Mouse (Mus musculus) midbrain, embryonic 12.5 days (tissue): Measurements from ENCODE around the gene Sema4b. TPM values are rescaled to one million over a fixed set of nuclear protein-coding genes. Genes with fewer than 3 reads are reported as not detected.

Experiments
- ATAC-seq: fragments of 200-750 bp; cut with Nextera tagmentation; 2 replicates; pipeline ENCODE4 v1.8.0; 2017; ENCODE audit warnings: low read depth, moderate TSS enrichment, moderate library complexity; ENCODE audit not compliant: low FRiP score
- H3K27ac ChIP-seq: fragments of 300-500 bp; sonication (generic); replicated peaks from 2 replicates; pipeline ENCODE4 v1.5.1; 2016; ENCODE audit warnings: mild to moderate bottlenecking
- H3K27me3 ChIP-seq: fragments of 300-500 bp; sonication (generic); 2 replicates; pipeline ENCODE4 v1.6.1; 2016; ENCODE audit warnings: mild to moderate bottlenecking
- H3K36me3 ChIP-seq: fragments of 300-500 bp; sonication (generic); 2 replicates; pipeline ENCODE4 v1.6.1; 2016
- H3K4me1 ChIP-seq: fragments of 300-500 bp; sonication (generic); 2 replicates; pipeline ENCODE4 v1.6.1; 2016
- H3K4me2 ChIP-seq: fragments of 300-500 bp; sonication (generic); replicated peaks from 2 replicates; pipeline ENCODE4 v1.6.1; 2016; ENCODE audit warnings: mild to moderate bottlenecking, moderate library complexity
- H3K4me3 ChIP-seq: fragments of 300-500 bp; sonication (generic); 2 replicates; pipeline ENCODE4 v1.5.1; 2016; ENCODE audit warnings: mild to moderate bottlenecking
- H3K9ac ChIP-seq: fragments of 300-500 bp; sonication (generic); replicated peaks from 2 replicates; pipeline ENCODE4 v1.6.1; 2016; ENCODE audit warnings: mild to moderate bottlenecking, moderate library complexity
- H3K9me3 ChIP-seq: fragments of 300-500 bp; sonication (generic); 2 replicates; pipeline ENCODE4 v1.6.1; 2016; ENCODE audit warnings: mild to moderate bottlenecking
- WGBS: fragments of 180-500 bp; shearing (Covaris S2); methylation state at CpG from one replicate; pipeline ENCODE4 v1.1.7; 2016; 5-methylcytosine and 5-hydroxymethylcytosine counted together
- polyA plus RNA-seq: library from polyadenylated mRNA; unstranded; fragments of >200 nt; fragmentation: Nextera tagmentation; extraction: Ambion mirVana; gene quantifications from 2 replicates; pipeline ENCODE4 v1.2.1, GENCODE M21; 2016

The Sema4b gene
- polyA plus RNA-seq, 1 experiment from 2014 or later = 17.7 TPM

DNA sequence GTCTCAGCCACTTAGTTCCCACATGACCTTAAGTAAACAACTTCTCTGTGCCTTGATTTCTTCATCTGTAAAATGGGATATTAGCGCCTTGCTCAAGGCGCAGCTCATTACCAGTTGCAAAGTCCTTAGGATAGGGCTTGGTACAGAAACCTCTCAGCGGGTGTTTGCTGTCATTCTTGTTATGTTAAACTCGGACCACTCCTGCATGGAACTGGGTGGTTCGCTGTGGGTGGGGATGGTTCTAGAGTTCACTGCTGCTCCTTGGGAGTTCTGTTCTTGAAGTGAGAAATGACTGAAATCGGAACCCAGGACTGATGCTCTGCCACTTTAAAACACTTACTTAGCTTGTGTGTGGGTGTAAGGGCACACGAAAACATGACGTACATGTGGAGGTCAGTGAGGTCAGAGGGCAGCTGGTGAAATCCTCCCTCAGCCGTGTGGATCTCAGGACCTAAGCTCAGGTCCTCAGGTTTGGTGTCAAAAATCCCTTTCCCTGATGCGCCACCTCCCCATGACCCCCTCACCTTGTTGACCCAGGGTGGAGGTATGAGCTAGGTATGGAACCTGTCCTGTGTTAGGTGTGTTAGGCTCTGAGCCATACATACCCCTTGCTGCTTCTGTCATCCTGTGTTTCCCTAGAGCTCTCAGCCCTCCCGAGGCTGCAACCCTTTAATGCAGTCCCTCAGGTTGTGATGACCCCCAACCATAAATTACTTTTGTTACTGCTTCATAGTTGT is 13.4 kb downstream of the Sema4b start:
- peak overlapping the region; percentile 80 for H3K4me2 ChIP-seq
- no peaks in the 10 kb centered on the region for H3K36me3 ChIP-seq
- no peak overlapping the region for H3K9ac ChIP-seq
- no peak for ATAC-seq
- H3K9me3 ChIP-seq = no peaks in the 10 kb centered on the region
- peaks cover 71% of the 10 kb centered on the region for H3K4me1 ChIP-seq
- WGBS = 76% methylated on average over 11 of the region's 11 CpGs
- peak overlapping the region; percentile 67; the same call in 1 of the 2 replicates for H3K4me3 ChIP-seq
- H3K27ac ChIP-seq = no peak overlapping the region; the same call in 1 of the 2 replicates
- peaks cover 3% of the 10 kb centered on the region; the same call in 1 of the 2 replicates for H3K27me3 ChIP-seq

DNA sequence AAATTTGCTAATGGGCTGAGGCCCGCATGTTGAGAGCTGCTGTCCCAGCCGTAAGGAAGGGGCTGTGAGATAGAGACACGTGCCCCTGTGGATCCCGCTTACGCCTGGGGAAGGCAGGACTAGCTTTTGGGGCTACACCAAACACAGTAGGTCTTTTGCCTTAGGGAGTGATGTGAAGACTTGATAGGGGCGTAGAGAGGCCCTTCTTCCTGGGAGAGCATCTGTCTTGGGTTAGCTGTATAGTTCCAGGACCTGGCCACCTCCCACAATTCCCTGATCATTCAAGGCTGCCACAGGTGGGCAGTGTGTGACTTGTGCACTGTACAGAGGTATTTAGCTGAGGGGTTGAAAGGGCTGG is 13.9 kb downstream of the Sema4b start:
- Histone ChIP-seq H3K4me2 (peak overlapping the region; percentile 28; the same call in 1 of the 2 replicates), H3K27me3 (peaks cover 3% of the 10 kb centered on the region; the same call in 1 of the 2 replicates), H3K27ac (no peak overlapping the region), H3K9me3 (no peaks in the 10 kb centered on the region), H3K9ac (no peak overlapping the region), H3K4me3 (no peak overlapping the region), H3K4me1 (peaks cover 69% of the 10 kb centered on the region), H3K36me3 (no peaks in the 10 kb centered on the region)
- no peak for ATAC-seq
- 86% methylated on average over 6 of the region's 6 CpGs for whole genome bisulfite sequencing

DNA sequence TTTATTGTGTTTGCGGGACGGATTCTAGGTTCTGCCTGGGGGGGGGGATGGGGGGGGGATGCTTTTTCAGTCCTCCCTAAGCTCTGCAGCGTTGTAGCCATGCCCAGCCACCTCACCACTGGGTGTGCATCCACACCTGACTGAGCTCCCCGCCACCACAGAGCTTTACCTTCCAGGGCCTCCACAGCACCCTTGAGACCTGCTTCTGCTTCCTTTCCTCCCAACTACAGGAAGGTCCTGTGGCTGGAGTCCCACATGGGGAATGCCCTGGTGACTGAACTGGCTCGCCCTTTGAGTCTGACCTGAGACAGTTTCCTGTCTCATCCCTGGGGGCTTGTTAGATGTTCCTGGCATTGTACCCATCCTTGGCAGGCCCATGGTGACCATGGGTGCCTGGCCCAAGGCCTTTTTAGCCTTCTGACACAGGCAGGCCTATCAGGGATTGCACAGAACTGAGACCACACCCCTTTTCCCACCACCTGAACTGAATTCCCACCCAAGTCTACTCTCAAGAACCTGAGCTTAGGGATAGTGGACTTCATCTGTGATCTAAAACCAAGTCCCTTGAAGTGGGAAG is 14.4 kb downstream of the Sema4b start:
- WGBS = 90% methylated on average over 5 of the region's 5 CpGs
- Histone ChIP-seq H3K27ac (no peak overlapping the region), H3K36me3 (no peaks in the 10 kb centered on the region), H3K4me1 (peaks cover 72% of the 10 kb centered on the region), H3K4me3 (no peak overlapping the region), H3K4me2 (no peak overlapping the region), H3K9me3 (no peaks in the 10 kb centered on the region), H3K9ac (no peak overlapping the region), H3K27me3 (peaks cover 3% of the 10 kb centered on the region; the same call in 1 of the 2 replicates)
- no peak for ATAC-seq

DNA sequence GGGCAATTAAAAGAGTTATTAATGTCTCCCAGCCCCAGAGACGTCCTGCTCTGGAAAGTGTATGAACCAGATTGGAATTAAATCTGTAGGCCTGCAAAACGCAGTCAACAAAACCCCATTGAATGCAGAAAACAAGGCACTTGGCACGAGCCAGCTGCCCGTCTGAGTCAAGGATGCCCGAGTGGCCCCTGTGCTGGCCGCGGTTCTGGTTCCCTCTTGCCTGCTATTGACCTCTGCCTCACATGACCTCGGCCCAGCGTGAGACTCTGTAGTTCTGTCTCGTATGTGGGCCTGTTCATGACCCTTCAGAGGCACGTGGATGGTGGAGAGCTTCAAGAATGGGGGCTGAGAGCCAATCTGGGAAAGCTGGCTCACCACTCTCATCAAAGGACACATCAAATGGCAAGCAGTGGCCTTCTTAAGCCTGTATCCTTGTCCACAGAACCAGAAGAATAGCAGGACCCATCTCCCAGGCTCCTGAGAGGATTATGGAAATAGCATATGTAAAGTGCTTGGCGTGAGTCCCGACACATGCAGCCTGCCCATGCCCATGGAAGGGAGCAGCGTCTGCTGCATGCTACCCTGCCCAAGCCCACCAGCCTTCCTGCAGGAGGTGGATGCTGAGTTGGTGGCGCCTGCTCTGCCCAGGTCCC is 15.4 kb downstream of the Sema4b start:
- Histone ChIP-seq H3K9ac (no peak overlapping the region), H3K27ac (peak overlapping the region; percentile 46; the same call in 1 of the 2 replicates), H3K4me2 (no peak overlapping the region), H3K36me3 (no peaks in the 10 kb centered on the region), H3K9me3 (no peaks in the 10 kb centered on the region), H3K4me3 (no peak overlapping the region), H3K27me3 (peaks cover 3% of the 10 kb centered on the region; the same call in 1 of the 2 replicates), H3K4me1 (peaks cover 71% of the 10 kb centered on the region)
- WGBS = 65% methylated on average over 15 of the region's 15 CpGs
- ATAC-seq = no peak

DNA sequence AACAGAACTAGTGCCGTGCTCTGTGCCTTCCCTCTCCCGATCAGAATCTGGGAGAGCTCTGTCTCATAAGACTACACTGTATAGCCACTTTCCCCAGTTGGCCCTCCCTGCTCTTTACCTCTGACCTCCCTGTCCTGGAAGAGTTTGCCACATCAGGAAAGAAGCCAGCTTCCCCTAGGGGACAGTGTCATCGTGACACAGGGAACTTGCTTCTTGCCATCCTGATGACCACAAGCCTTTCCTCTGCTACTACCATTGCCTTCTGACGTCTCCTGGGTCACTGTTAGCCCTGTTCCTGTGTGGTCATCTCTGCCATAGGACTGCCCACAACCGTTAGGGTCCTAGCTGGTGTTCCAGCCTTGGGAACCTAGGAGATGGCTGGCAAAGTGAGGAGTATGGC is 16.3 kb downstream of the Sema4b start:
- Histone ChIP-seq H3K36me3 (no peaks in the 10 kb centered on the region), H3K4me2 (no peak overlapping the region), H3K27ac (peak overlapping the region; percentile 72), H3K9ac (0 out of 2 replicates have a peak overlapping the region, but pooled peaks have one; percentile 15), H3K4me1 (peaks cover 64% of the 10 kb centered on the region), H3K9me3 (no peaks in the 10 kb centered on the region), H3K4me3 (no peak overlapping the region), H3K27me3 (peaks cover 3% of the 10 kb centered on the region; the same call in 1 of the 2 replicates)
- no peak for ATAC-seq
- 81% methylated on average over 5 of the region's 5 CpGs for WGBS

DNA sequence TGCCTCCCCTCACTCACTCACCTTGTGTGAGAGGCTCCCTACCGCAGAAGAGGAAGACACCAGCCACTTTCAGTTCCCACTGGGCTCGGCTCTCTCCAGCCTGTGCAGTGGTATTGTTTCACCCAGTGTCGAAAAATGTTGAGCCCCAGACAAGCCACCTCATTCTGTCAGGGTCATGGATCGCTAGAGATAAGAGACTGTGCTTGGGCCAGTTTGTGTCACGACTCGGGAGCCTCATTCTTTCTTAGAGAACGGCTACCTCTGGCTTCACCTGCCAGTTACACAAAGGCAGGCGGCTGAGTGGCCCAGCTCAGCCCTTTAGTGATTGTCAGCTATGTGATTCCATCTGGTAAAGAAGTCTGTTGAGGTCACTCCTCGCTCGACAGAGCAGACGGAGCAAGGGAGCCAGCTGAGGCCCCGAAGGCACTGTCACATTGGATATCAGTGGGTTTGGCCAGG is 17.0 kb downstream of the Sema4b start:
- Histone ChIP-seq H3K9me3 (no peaks in the 10 kb centered on the region), H3K27me3 (peaks cover 3% of the 10 kb centered on the region; the same call in 1 of the 2 replicates), H3K4me1 (peaks cover 70% of the 10 kb centered on the region), H3K4me2 (0 out of 2 replicates have a peak overlapping the region, but pooled peaks have one; percentile 9), H3K27ac (peak overlapping the region; percentile 72), H3K9ac (peak overlapping the region; percentile 31; the same call in 1 of the 2 replicates), H3K4me3 (no peak overlapping the region), H3K36me3 (no peaks in the 10 kb centered on the region)
- WGBS = 45% methylated on average over 12 of the region's 12 CpGs
- no peak for ATAC-seq

DNA sequence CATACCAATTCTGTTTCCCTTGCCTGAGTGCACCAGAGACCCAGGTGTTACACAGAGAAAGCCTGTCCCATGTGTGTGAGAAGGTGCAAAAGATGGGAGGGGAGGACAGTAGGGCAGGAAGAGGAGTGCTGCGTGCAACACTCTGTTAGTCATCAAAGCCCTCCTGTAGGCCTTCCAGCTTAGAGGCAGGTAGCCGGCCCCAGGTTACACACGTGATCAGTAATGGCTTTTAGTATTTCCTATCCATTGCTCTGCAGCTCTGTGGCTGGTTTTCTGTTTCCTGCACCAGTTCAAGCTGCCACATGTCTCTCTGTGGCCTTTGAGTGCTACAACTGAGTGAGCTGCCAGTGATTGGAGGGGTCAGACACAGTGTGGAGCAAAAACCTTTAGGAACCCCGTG is 17.7 kb downstream of the Sema4b start:
- Histone ChIP-seq H3K36me3 (no peaks in the 10 kb centered on the region), H3K4me3 (no peak overlapping the region), H3K27me3 (peaks cover 3% of the 10 kb centered on the region; the same call in 1 of the 2 replicates), H3K9me3 (no peaks in the 10 kb centered on the region), H3K4me1 (peaks cover 69% of the 10 kb centered on the region), H3K9ac (no peak overlapping the region; the same call in 1 of the 2 replicates), H3K4me2 (no peak overlapping the region), H3K27ac (peak overlapping the region; percentile 72)
- ATAC-seq = no peak
- 87% methylated on average over 4 of the region's 4 CpGs for WGBS

DNA sequence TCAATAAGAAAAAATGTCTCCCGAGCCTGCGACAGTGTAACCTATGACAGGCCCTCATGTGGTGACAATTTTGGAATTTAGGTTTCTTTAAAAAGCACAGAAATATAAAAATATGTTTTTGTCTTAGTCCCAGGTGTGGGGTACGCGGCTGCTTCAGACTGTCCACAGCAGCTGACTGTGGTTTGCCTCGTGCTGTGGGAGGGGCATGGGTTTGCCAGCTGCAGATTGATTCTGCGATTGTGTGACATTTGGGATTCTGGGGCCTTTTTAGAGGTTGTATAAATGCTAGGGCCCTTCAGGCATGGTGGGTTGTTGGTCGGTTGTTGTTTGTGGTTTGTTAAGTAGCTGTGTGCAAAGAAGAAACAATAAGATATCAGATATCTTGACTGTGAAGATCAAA is 18.3 kb downstream of the Sema4b start:
- WGBS = 87% methylated on average over 7 of the region's 7 CpGs

DNA sequence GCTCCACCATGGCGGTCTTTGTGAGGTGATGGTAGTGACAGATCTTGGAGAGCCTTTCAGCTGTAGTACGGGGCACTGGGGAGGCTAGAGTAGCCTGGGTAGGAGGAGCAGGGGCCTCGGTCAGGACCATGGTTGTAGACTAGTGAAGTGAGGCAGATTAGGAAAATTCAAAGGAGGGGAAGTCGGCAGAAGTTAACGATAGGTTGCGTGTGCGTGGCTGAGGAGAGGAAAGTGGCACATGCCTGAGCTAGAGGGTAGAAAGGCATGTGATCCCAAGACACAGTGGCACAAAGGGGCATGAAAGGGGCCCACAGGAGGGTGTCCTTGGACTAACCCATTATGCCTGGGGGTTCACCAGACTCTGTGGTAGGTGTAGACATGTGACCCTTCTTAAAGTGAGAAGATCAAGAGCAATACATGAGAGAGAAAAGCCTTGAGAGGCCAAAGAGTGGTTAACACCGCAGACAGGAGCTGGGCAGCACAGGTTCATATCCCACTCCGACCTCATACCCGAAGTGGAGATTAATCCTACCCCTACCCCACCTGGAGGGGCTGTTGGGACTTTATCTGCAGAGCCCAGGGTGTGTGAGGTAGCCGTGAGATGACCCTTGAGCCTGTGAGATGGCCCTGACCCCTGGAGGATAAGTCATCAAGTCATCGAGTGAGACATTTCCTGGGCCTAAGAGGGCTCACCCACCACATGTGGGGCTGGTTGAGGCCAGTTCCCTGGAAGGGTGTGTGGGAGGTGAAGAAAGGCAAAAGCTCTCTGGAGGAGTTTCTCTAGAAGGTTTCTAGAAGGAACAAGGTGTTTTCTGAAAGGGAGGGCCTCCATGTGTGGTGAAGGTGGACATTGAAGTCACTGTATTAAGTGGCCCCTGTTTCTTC is 19.3 kb downstream of the Sema4b start:
- Histone ChIP-seq H3K27ac (no peak overlapping the region), H3K36me3 (no peaks in the 10 kb centered on the region), H3K4me1 (peaks cover 59% of the 10 kb centered on the region), H3K9ac (no peak overlapping the region), H3K4me3 (no peak overlapping the region), H3K9me3 (no peaks in the 10 kb centered on the region), H3K27me3 (0 out of 2 replicates have a peak, but pooled peaks cover 2% of the 10 kb centered on the region), H3K4me2 (no peak overlapping the region)
- WGBS = 84% methylated on average over 12 of the region's 12 CpGs
- ATAC-seq = no peak

More for the DNA sequence above, 18.3 kb downstream of the Sema4b start:
- peaks cover 3% of the 10 kb centered on the region; the same call in 1 of the 2 replicates for H3K27me3 ChIP-seq
- no peak overlapping the region for H3K9ac ChIP-seq
- no peak overlapping the region for H3K4me2 ChIP-seq
- no peaks in the 10 kb centered on the region for H3K9me3 ChIP-seq
- no peak overlapping the region for H3K4me3 ChIP-seq
- no peak for ATAC-seq
- no peak overlapping the region for H3K27ac ChIP-seq
- H3K36me3 ChIP-seq = no peaks in the 10 kb centered on the region
- H3K4me1 ChIP-seq = peaks cover 66% of the 10 kb centered on the region

DNA sequence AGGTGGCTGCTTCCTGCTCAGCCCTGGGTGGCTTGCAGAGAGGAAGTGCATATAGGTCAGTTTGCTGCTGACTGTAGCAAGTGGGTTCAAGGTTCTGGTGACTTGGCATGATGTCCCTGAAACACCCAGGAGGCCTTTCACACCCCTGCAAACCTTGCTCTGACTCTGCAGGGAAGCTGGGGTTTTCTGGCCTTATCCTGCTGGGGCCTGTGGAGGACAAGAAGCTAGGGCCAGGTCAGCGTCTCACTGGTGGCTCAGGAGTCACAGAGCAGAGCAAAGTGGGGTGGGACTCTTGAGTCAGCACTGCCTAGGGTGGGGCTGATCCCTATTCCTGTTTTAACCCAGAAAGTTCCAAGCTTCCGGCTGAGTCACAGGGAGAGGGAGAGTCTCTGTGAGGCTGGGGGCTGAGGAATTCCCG is 20.7 kb downstream of the Sema4b start:
- 73% methylated on average over 3 of the region's 3 CpGs for WGBS
- Histone ChIP-seq H3K4me1 (peaks cover 46% of the 10 kb centered on the region), H3K9me3 (no peaks in the 10 kb centered on the region), H3K27ac (no peak overlapping the region), H3K9ac (no peak overlapping the region), H3K4me2 (no peak overlapping the region), H3K36me3 (no peaks in the 10 kb centered on the region), H3K27me3 (no peaks in the 10 kb centered on the region), H3K4me3 (no peak overlapping the region)
- ATAC-seq = no peak

DNA sequence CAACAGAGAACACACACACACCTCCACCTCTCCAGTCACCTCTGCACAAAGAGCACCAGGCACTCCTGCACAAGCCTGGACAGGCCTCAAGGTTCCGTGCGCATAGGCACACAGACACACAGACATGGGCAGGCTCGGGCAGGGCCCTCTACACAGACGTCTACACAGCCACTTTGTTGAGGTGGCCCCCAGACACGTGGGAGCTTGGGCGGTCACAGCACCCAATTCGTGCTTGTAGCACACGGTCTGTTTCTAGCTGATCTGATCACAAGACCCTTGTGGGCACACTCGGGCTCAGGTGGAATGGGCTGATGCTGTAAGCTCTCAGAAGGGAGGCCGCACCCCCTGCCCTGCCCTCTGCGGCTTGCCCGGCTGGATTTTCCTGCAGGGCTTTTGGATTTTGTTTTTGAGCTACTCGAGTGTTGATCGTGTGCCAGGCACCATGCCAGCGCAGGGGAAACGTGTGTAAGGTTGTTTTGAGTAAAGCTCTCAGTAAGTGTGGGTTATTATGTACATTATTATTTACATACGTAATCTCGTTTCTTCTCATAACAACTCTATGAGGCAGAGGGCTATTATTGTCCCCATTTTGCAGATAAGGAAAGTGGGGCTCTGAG is 21.5 kb downstream of the Sema4b start:
- Histone ChIP-seq H3K27ac (0 out of 2 replicates have a peak overlapping the region, but pooled peaks have one; percentile 21), H3K9me3 (no peaks in the 10 kb centered on the region), H3K36me3 (peaks cover 6% of the 10 kb centered on the region), H3K4me1 (peaks cover 38% of the 10 kb centered on the region), H3K27me3 (no peaks in the 10 kb centered on the region), H3K9ac (no peak overlapping the region), H3K4me3 (no peak overlapping the region), H3K4me2 (no peak overlapping the region)
- WGBS = 86% methylated on average over 18 of the region's 18 CpGs
- no peak for ATAC-seq
